Mouse (Mus musculus): ENCODE measurements at regions not wholly inside any gene's neighbourhood (a gene's known extent, or its start where the extent isn't known, plus 50 kb on each side); places are given as distances from the start of the nearest gene placed in this dataset.

DNA sequence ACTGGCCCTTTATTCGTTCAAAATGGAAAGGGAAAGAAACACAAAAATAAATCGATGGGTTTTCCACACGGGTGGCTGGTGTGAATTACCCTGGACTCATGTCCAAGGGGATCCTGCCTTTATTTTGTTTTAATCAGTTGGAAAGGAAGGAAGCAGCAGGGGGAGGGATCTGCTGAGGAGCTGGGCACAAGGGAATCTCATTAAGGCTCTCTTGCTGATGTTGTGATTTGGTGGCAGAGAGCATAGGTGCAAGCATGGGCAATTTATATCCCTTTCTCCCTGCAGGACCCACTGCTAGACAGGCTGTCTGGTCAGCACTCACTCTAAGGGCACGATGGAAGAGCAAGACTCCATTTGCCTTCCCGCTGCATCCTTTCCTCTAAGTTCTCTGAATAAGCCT lies 469.2 kb downstream of the Epha7 start:
- DNase-seq (ENCODE audit: low read depth), result peak; percentile 43
- TF ChIP-seq CTCF (IDR thresholded peaks at IDR 0.05; ENCODE audit: borderline replicate concordance, extremely low read depth, insufficient read depth, insufficient read length), result no peak
- TF ChIP-seq POLR2A (IDR thresholded peaks at IDR 0.05; ENCODE audit: borderline replicate concordance, extremely low read depth, insufficient read depth, insufficient read length, poor library complexity, severe bottlenecking), result no peak

DNA sequence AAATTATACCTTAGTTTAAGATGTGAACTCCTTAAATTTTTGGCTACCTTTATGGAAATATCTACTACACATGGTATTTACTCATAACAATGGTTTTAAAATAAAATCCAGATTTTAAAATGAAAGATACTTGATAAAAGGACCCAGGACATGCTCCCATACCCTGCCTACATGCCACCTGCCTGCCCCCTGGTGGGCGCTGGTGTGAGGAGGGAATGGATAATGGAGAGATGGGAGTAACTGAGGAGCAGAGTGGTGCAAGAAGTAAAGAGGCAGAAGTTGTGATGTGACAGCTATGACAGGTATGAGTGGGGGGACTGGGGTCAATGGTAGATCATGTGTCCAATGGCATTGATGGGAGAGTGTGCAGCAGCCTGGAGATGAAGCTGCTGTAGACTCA lies 488.4 kb downstream of the Epha7 start:
- peak; percentile 34 for DNase-seq (ENCODE audit: low read depth)
- TF ChIP-seq CTCF (IDR thresholded peaks at IDR 0.05; ENCODE audit: borderline replicate concordance, extremely low read depth, insufficient read depth, insufficient read length), result peak; percentile 50; the same call in 1 of the 2 replicates
- no peak for TF ChIP-seq POLR2A (IDR thresholded peaks at IDR 0.05; ENCODE audit: borderline replicate concordance, extremely low read depth, insufficient read depth, insufficient read length, poor library complexity, severe bottlenecking)

DNA sequence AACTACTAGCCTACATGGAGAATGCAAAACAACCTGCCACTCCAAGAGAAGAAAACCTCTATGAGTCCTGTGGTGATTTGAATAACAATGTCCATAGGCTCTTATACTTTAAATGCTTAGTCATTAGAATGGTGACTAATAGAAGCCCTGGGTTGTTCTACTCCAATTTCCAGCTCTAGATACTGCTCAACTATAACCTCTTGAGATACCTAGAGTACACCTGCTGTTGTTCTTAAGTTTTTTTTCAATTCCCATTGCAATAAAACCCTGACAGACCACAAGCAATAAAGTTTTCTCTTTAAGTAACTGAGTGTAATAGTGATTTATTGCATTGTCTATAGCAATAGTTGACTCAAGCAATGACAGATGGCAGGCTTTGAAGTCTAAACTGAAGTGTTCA lies 491.0 kb downstream of the Epha7 start:
- TF ChIP-seq CTCF (IDR thresholded peaks at IDR 0.05; ENCODE audit: borderline replicate concordance, extremely low read depth, insufficient read depth, insufficient read length) (no peak), POLR2A (IDR thresholded peaks at IDR 0.05; ENCODE audit: borderline replicate concordance, extremely low read depth, insufficient read depth, insufficient read length, poor library complexity, severe bottlenecking) (no peak)
- DNase-seq (ENCODE audit: low read depth), result no peak

DNA sequence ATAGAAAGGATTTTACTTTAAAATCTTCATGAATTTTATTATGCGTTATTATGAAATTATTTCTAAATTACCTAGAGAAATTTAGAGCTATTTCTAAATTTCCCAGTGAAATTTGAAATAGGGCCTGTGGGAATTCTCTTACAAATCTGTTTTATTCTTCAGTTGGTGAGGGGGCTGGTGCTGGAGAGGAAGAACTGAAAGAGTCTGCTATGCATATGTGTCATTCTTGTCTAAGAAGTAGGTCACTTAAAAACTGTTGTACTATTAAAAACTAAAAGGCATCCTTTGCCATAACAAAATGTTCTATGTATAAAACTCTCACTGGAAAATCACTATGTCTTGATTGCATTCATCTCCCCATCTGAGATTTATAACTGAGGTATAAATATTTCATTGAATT lies 494.3 kb downstream of the Epha7 start:
- no peak for TF ChIP-seq POLR2A (IDR thresholded peaks at IDR 0.05; ENCODE audit: borderline replicate concordance, extremely low read depth, insufficient read depth, insufficient read length, poor library complexity, severe bottlenecking)
- TF ChIP-seq CTCF (IDR thresholded peaks at IDR 0.05; ENCODE audit: borderline replicate concordance, extremely low read depth, insufficient read depth, insufficient read length), result no peak
- no peak for DNase-seq (ENCODE audit: low read depth)

DNA sequence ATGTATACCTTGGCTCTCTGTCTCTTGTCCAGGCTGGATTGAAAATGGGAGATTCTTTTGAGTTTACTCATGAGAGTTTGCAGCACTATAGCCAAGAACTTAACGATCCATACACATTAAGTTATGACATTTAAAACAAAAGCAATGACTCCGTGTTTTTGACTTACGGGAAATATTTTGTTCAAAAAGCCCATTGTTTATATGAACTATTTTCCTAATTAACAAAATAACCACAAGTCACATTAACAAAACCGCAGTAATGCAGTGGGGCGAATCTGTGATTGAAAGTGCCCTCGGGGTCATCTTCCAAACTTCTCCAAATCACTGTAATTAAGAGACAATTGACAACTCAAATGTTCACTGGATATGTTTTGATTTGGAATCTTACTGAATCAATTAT lies 511.0 kb downstream of the Epha7 start:
- DNase-seq (ENCODE audit: low read depth), result no peak
- TF ChIP-seq CTCF (IDR thresholded peaks at IDR 0.05; ENCODE audit: borderline replicate concordance, extremely low read depth, insufficient read depth, insufficient read length), result no peak
- no peak for TF ChIP-seq POLR2A (IDR thresholded peaks at IDR 0.05; ENCODE audit: borderline replicate concordance, extremely low read depth, insufficient read depth, insufficient read length, poor library complexity, severe bottlenecking)

DNA sequence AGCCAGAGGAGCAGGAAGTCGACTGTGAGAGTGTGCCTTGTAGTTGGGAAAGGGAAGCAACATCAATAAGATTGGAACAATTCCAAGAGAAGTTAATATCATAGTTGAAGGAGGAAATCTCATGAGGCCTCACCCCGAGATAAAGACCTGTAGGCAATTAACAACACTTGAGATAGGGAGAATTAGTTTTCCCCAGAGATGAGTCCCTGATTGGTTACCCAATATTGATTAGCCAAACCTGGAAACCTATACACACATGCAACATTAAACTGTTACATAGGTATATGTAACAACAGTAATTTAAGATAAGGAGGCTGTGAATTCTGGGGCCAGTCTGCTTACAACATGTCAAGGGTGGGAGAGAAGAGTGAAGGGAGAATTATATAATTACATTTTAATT lies 516.2 kb downstream of the Epha7 start:
- DNase-seq (ENCODE audit: low read depth), result no peak
- TF ChIP-seq CTCF (IDR thresholded peaks at IDR 0.05; ENCODE audit: borderline replicate concordance, extremely low read depth, insufficient read depth, insufficient read length) (no peak), POLR2A (IDR thresholded peaks at IDR 0.05; ENCODE audit: borderline replicate concordance, extremely low read depth, insufficient read depth, insufficient read length, poor library complexity, severe bottlenecking) (no peak)

DNA sequence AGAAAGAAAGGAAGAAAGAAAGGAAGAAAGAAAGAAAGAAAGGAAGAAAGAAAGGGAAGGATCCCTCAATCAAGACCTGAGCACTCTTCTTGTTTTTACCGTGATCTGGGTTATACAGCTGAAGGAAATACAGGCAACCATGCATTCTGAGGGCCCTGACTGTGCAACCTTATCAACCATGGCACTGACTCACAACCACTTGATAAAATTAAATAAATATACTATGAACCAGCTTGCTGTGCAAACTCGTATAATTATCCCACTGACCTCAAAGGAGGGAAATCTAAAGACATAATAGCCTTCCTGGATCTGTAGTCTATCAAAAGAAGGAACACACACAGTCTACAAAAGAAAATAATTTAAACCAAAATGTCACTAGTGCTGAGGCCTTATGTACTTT lies 518.8 kb downstream of the Epha7 start:
- DNase-seq (ENCODE audit: low read depth), result no peak
- TF ChIP-seq CTCF (IDR thresholded peaks at IDR 0.05; ENCODE audit: borderline replicate concordance, extremely low read depth, insufficient read depth, insufficient read length) (no peak), POLR2A (IDR thresholded peaks at IDR 0.05; ENCODE audit: borderline replicate concordance, extremely low read depth, insufficient read depth, insufficient read length, poor library complexity, severe bottlenecking) (no peak)

DNA sequence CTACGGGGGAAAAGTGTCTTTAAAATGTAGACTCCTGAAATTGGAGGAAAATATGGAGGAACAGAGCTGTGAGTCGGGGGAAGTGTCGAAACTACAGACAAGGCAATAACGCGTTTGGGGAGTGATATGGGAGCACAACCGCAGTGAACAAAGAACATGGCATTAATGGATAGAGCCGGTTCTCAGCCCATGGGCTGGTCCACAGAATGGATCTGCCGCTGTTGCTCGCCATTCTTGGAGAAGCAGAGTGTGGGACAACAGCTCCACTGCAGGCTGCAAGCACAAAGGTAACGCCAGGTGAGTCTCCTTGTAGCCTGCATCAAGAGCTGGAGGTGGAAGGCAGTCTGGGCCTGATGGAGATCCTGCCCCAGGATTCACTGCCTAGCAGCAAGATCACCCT lies 524.3 kb downstream of the Epha7 start:
- TF ChIP-seq CTCF (IDR thresholded peaks at IDR 0.05; ENCODE audit: borderline replicate concordance, extremely low read depth, insufficient read depth, insufficient read length), result no peak
- TF ChIP-seq POLR2A (IDR thresholded peaks at IDR 0.05; ENCODE audit: borderline replicate concordance, extremely low read depth, insufficient read depth, insufficient read length, poor library complexity, severe bottlenecking), result no peak
- DNase-seq (ENCODE audit: low read depth), result no peak

DNA sequence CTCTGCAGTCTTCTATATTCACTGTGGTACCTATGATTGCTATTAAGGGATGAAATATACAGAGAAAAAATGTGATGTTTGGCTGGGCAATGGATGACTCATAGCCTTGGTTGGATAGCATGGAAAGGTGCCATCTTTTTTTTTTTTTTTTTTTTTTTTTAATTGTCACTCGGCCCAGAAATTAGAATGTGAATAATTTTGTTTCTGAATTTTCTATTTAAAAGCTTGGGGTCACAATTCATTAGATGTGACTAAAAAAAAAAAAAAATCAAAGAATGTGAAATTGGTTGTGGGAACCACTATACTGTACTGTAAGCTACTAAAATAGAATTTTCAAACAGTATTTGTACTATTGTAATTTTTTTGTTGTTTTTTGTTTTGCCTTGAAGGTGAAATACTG lies 549.3 kb downstream of the Epha7 start:
- TF ChIP-seq CTCF (IDR thresholded peaks at IDR 0.05; ENCODE audit: borderline replicate concordance, extremely low read depth, insufficient read depth, insufficient read length) (no peak), POLR2A (IDR thresholded peaks at IDR 0.05; ENCODE audit: borderline replicate concordance, extremely low read depth, insufficient read depth, insufficient read length, poor library complexity, severe bottlenecking) (no peak)

DNA sequence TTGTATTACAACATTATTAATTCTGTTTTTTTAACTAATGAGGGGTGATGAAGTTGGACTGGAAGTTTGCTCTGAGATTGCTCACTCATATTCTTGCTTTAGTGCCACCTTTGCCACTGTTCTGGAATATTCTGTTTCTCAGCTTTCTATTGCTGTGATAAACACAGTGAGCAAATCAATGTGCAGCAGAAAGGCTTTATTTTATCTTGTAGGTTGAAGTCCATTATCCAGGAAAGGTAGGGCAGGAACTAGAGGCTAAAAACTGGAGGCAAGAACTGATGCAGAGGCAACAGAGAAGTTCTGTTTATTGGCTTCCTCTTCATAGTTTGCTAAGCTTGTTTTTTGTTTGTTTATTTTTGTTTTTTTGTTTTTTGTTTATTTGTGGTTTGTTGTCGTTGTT lies 576.4 kb downstream of the Epha7 start:
- TF ChIP-seq POLR2A (IDR thresholded peaks at IDR 0.05; ENCODE audit: borderline replicate concordance, extremely low read depth, insufficient read depth, insufficient read length, poor library complexity, severe bottlenecking) (no peak), CTCF (IDR thresholded peaks at IDR 0.05; ENCODE audit: borderline replicate concordance, extremely low read depth, insufficient read depth, insufficient read length) (no peak)
- no peak for DNase-seq (ENCODE audit: low read depth)

More for the DNA sequence above, 549.3 kb downstream of the Epha7 start:
- no peak for DNase-seq (ENCODE audit: low read depth)

DNA sequence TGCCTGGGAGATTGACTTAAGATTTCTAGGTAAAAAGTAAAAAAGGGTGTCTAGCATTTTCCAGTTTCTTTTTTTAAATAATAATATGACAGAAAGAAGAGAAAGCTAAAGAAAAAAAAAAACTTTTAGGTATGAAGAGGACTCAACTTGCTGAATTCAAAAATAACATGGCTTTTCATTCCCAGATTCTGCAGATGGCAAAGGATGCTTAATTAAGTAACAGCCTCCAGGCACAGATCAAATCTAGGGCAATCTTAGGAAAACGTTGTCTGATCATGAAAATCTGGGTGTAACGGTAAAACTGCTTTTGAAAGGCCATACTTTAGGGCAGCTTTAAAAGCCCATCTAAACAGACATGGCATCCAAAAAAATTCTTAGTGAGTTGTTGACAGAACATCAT lies 577.4 kb downstream of the Epha7 start:
- TF ChIP-seq POLR2A (IDR thresholded peaks at IDR 0.05; ENCODE audit: borderline replicate concordance, extremely low read depth, insufficient read depth, insufficient read length, poor library complexity, severe bottlenecking) (no peak), CTCF (IDR thresholded peaks at IDR 0.05; ENCODE audit: borderline replicate concordance, extremely low read depth, insufficient read depth, insufficient read length) (no peak)
- no peak for DNase-seq (ENCODE audit: low read depth)

DNA sequence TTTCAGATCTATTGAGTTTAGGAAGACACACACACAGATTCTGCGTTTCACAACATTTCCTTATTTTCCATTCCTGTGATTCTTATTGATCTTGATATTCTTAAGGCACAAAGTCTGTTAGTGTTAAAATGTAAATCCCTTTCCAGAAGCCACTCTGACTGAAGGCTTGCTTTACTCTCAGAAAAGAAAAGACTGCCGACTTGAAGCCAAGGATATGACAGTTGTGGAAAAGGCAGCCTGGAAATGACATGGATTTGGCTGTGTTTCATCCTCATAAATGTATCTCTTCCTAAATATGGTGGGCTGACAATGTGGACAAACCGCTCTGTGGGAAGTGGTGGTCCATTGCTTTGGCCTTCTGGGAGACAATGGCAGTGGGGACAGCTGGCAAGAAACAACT lies 589.2 kb downstream of the Epha7 start:
- TF ChIP-seq POLR2A (IDR thresholded peaks at IDR 0.05; ENCODE audit: borderline replicate concordance, extremely low read depth, insufficient read depth, insufficient read length, poor library complexity, severe bottlenecking) (no peak), CTCF (IDR thresholded peaks at IDR 0.05; ENCODE audit: borderline replicate concordance, extremely low read depth, insufficient read depth, insufficient read length) (no peak)
- DNase-seq (ENCODE audit: low read depth), result peak; percentile 44

DNA sequence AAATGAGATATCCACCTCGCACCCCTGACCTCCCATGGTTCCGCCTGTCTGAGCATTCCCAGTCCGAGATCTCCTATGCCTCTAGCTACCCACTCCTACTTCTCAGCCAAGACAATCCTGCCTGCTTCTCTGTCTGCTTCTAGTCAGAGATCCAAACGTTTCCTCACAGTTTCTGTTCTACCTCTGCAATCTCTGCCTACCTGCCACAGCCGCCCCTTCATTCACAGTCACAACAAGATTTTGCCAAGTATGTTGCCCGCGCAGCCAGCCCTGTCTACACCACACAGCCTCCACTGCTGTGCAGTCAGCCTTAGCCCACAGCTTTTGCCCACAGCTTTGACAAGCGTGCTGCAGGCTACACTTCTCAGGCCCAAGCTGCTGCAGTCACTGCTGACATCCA lies 601.7 kb downstream of the Epha7 start:
- DNase-seq (ENCODE audit: low read depth), result no peak
- no peak for TF ChIP-seq POLR2A (IDR thresholded peaks at IDR 0.05; ENCODE audit: borderline replicate concordance, extremely low read depth, insufficient read depth, insufficient read length, poor library complexity, severe bottlenecking)
